Mouse (Mus musculus): ENCODE measurements around the gene Ndufs5. TPM values are rescaled to one million over a fixed set of nuclear protein-coding genes. Genes with fewer than 3 reads are reported as not detected.

The Ndufs5 gene
- total RNA-seq, 4 experiments from 2014 or later = 141 to 205 (median 168) TPM

Other genes with a start within 250 kb of the Ndufs5 start
- 100 to 1,000 TPM; 137 to 199 (median 157) TPM for gene Macf1, start 33.8 kb downstream of the Ndufs5 start, total RNA-seq (2022)
- 10 to 100 TPM; 70.9 to 77.6 (median 71.6) TPM for gene Akirin1, start 32.1 kb upstream of the Ndufs5 start, total RNA-seq (2022)
- 1 to 10 TPM in 2 of 4 experiments, under 1 TPM in 2; 0.38 to 2.4 (median 1.2) TPM for gene Rhbdl2, start 69.7 kb upstream of the Ndufs5 start, total RNA-seq (2022)
- under 1 TPM in 1 of 4 experiments, not detected in 3; 0.15 TPM for gene 4933427I04Rik, start 141.5 kb upstream of the Ndufs5 start, total RNA-seq (2022)
- gene Mycbp, start 186.6 kb upstream of the Ndufs5 start, total RNA-seq (2022) = 10 to 100 TPM; 32.3 to 57.6 (median 45.2) TPM
- 10 to 100 TPM; 70.6 to 90.8 (median 79.6) TPM for gene Rragc, start 199.2 kb upstream of the Ndufs5 start, total RNA-seq (2022)
- not detected for gene 4930535I16Rik, start 199.8 kb upstream of the Ndufs5 start, total RNA-seq (2022)

Measured in adrenal gland, adult 8-10 months (tissue).